Mouse (Mus musculus) myocyte (in vitro differentiated cells): ENCODE results near the gene Tead2. TPM values are rescaled to one million over a fixed set of nuclear protein-coding genes. Genes with fewer than 3 reads are reported as not detected.
A peak's percentile ranks its signal among the peaks of the same experiment; 100 is the strongest.

ENCODE experiments used
- H3K27me3 ChIP-seq: one replicate; pipeline ENCODE4 v1.6.1; 2011; ENCODE audit not compliant: control insufficient read depth, insufficient read depth, insufficient read length
- H3K36me3 ChIP-seq: one replicate; pipeline ENCODE4 v1.6.1; 2011; ENCODE audit not compliant: control insufficient read depth, insufficient read depth
- H3K4me2 ChIP-seq: one replicate; pipeline ENCODE4 v1.6.1; 2011; ENCODE audit warnings: low read depth, control low read depth
- H3K4me3 ChIP-seq: one replicate; pipeline ENCODE4 v1.5.1; 2011; ENCODE audit warnings: mild to moderate bottlenecking, control low read depth, moderate library complexity
- H3K79me2 ChIP-seq: one replicate; pipeline ENCODE4 v1.6.1; 2011; ENCODE audit not compliant: control insufficient read depth, insufficient read depth
- H3ac ChIP-seq: one replicate; pipeline ENCODE4 v1.6.1; 2011; ENCODE audit not compliant: control insufficient read depth, insufficient read length
- CEBPB ChIP-seq: IDR thresholded peaks from 2 replicates; pipeline ENCODE4 v1.6.1; 2011; ENCODE audit warnings: mild to moderate bottlenecking, moderate library complexity; ENCODE audit not compliant: poor library complexity, insufficient read depth, severe bottlenecking
- E2F4 ChIP-seq: IDR thresholded peaks from one replicate; pipeline ENCODE4 v1.6.1; 2011; ENCODE audit warnings: mild to moderate bottlenecking, control low read depth, moderate library complexity; ENCODE audit not compliant: insufficient read depth
- MAX ChIP-seq: IDR thresholded peaks from one replicate; pipeline ENCODE4 v1.6.1; 2011; ENCODE audit warnings: low read depth, mild to moderate bottlenecking, control low read depth
- MYOD1 ChIP-seq, 3 experiments: IDR thresholded peaks; one replicate each; pipeline ENCODE4 v1.6.1; 2011; ENCODE audit warnings: control low read depth in 2 of 3, low read depth in 2 of 3, mild to moderate bottlenecking in 2 of 3, moderate library complexity in 1 of 3; ENCODE audit not compliant: insufficient read length in 2 of 3, control insufficient read depth in 1 of 3
- MYOG ChIP-seq, 3 experiments: IDR thresholded peaks; one replicate each; pipeline ENCODE4 v1.6.1; 2011; ENCODE audit warnings: control low read depth in 2 of 3, low read depth in 2 of 3, mild to moderate bottlenecking in 2 of 3; ENCODE audit not compliant: insufficient read length in 2 of 3, control insufficient read depth in 1 of 3, insufficient read depth in 1 of 3
- POLR2A ChIP-seq: IDR thresholded peaks from one replicate; pipeline ENCODE4 v1.6.1; 2011; ENCODE audit warnings: low read depth, mild to moderate bottlenecking, control low read depth, moderate library complexity; ENCODE audit not compliant: insufficient read length
- POLR2AphosphoS2 ChIP-seq: IDR thresholded peaks from one replicate; pipeline ENCODE4 v1.6.1; 2011; ENCODE audit warnings: low read depth, control low read depth; ENCODE audit not compliant: insufficient read length
- REST ChIP-seq: IDR thresholded peaks from one replicate; pipeline ENCODE4 v1.6.1; 2011; ENCODE audit warnings: mild to moderate bottlenecking, control low read depth, moderate library complexity; ENCODE audit not compliant: insufficient read depth, insufficient read length
- SRF ChIP-seq: IDR thresholded peaks from one replicate; pipeline ENCODE4 v1.6.1; 2011; ENCODE audit warnings: low read depth; ENCODE audit not compliant: control insufficient read depth, insufficient read length
- TCF12 ChIP-seq: IDR thresholded peaks from one replicate; pipeline ENCODE4 v1.6.1; 2011; ENCODE audit warnings: mild to moderate bottlenecking, control low read depth; ENCODE audit not compliant: poor library complexity, insufficient read depth, severe bottlenecking
- TCF3 ChIP-seq: IDR thresholded peaks from one replicate; pipeline ENCODE4 v1.6.1; 2011; ENCODE audit warnings: low read depth, control low read depth; ENCODE audit not compliant: insufficient read length
- USF1 ChIP-seq: IDR thresholded peaks from one replicate; pipeline ENCODE4 v1.6.1; 2011; ENCODE audit warnings: low read depth, mild to moderate bottlenecking, control low read depth, moderate library complexity
- polyA plus RNA-seq: library from polyadenylated mRNA; unstranded; fragments of >200 nt; fragmentation: generic; extraction: Trizol; gene quantifications from one replicate; pipeline ENCODE4 v1.2.1, GENCODE M21; 2012; ENCODE audit warnings: missing spikeins

Tead2 gene
- polyA plus RNA-seq, 1 experiment, result 93.3 TPM

GRCm38 (mm10) chr7:45216442-45217183, 1.1 kb downstream of the Tead2 start:
- TF ChIP-seq MYOG (IDR thresholded peaks at IDR 0.05; ENCODE audit: control insufficient read depth in 1 of 3, insufficient read depth in 1 of 3, insufficient read length in 2 of 3, low read depth in 2 of 3) (peak in 1 of 3 experiments; percentile 45), MAX (no peak), MYOD1 (IDR thresholded peaks at IDR 0.05; ENCODE audit: control insufficient read depth in 1 of 3, insufficient read length in 2 of 3, low read depth in 2 of 3) (peak in 2 of 3 experiments; percentile 49 to 63)
- Histone ChIP-seq H3K4me2 (peak overlapping the region; percentile 90), H3K4me3 (peak overlapping the region; percentile 58), H3K36me3 (no peaks in the 10 kb centered on the region), H3K79me2 (no peaks in the 10 kb centered on the region), H3K27me3 (no peaks in the 10 kb centered on the region), H3ac (no peak overlapping the region)

GRCm38 (mm10) chr7:45221680-45222079, 6.1 kb downstream of the Tead2 start:
- Histone ChIP-seq H3K4me3 (no peak overlapping the region), H3ac (no peak overlapping the region), H3K27me3 (no peaks in the 10 kb centered on the region), H3K36me3 (peaks cover 10% of the 10 kb centered on the region), H3K79me2 (no peaks in the 10 kb centered on the region), H3K4me2 (no peak overlapping the region)
- TF ChIP-seq E2F4 (no peak), REST (no peak), POLR2AphosphoS2 (no peak), USF1 (no peak), TCF3 (no peak), TCF12 (no peak), POLR2A (no peak)

DNA sequence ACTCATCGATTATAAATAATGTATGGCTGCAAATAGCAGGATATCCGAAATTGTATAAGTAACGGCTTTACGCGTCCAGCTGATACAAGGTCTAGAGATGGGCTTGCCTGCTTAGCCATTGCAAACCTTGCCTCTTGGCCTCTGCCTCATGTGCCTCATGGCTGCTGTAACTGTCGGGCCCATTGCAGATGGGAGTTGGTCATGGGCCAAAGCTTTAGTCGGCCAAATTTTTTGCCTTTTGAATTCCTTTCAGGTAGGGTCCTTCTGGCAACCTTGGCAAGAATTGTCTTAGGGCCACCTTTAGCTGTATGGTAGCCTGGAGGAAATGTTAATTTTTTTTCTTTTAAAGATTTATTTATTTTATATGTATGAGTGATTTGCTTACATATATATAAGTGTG, 9.3 kb downstream of the Tead2 start:
- H3K4me2 ChIP-seq, result no peak overlapping the region
- H3K4me3 ChIP-seq, result no peak overlapping the region
- no peak for TF ChIP-seq MAX
- TF ChIP-seq SRF, result no peak
- no peak for TF ChIP-seq TCF3
- no peak for TF ChIP-seq CEBPB
- TF ChIP-seq POLR2AphosphoS2, result no peak
- no peak for TF ChIP-seq MYOD1 (IDR thresholded peaks at IDR 0.05; ENCODE audit: control insufficient read depth in 1 of 3, insufficient read length in 2 of 3, low read depth in 2 of 3)
- no peak for TF ChIP-seq REST
- no peak for TF ChIP-seq E2F4
- TF ChIP-seq TCF12, result no peak
- TF ChIP-seq POLR2A, result no peak
- TF ChIP-seq USF1, result no peak
- TF ChIP-seq MYOG (IDR thresholded peaks at IDR 0.05; ENCODE audit: control insufficient read depth in 1 of 3, insufficient read depth in 1 of 3, insufficient read length in 2 of 3, low read depth in 2 of 3), result no peak
- H3K79me2 ChIP-seq, result no peaks in the 10 kb centered on the region
- H3K36me3 ChIP-seq, result peaks cover 18% of the 10 kb centered on the region
- H3K27me3 ChIP-seq, result no peaks in the 10 kb centered on the region
- H3ac ChIP-seq, result no peak overlapping the region

DNA sequence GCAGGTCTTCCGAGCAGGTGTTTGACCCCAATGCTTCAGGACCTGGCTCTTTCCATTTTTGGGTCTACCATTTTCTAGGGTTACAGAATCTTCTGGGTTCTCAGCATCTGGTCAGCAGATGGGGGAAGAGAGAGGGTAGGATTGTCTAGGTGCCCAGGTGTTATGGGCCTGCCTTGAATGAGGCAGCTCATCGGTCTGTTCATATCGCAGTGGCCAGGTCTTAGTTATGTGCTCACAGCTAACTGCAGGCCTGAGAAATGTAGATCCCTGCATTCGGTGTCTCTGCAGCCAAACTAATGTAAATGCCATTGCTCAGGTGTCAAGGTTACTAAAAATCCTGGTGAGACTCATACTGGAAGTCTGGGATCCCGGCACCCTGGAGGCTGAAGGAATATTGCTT, 10.9 kb downstream of the Tead2 start:
- H3K36me3 ChIP-seq, result peaks cover 20% of the 10 kb centered on the region
- H3K27me3 ChIP-seq, result no peaks in the 10 kb centered on the region
- TF ChIP-seq USF1 (no peak), TCF3 (no peak), REST (no peak), CEBPB (no peak), TCF12 (no peak), SRF (no peak), POLR2AphosphoS2 (no peak), MAX (no peak), POLR2A (no peak), MYOG (IDR thresholded peaks at IDR 0.05; ENCODE audit: control insufficient read depth in 1 of 3, insufficient read depth in 1 of 3, insufficient read length in 2 of 3, low read depth in 2 of 3) (no peak), MYOD1 (IDR thresholded peaks at IDR 0.05; ENCODE audit: control insufficient read depth in 1 of 3, insufficient read length in 2 of 3, low read depth in 2 of 3) (no peak), E2F4 (no peak)
- H3K4me2 ChIP-seq, result no peak overlapping the region
- no peak overlapping the region for H3ac ChIP-seq
- H3K4me3 ChIP-seq, result no peak overlapping the region
- H3K79me2 ChIP-seq, result no peaks in the 10 kb centered on the region

DNA sequence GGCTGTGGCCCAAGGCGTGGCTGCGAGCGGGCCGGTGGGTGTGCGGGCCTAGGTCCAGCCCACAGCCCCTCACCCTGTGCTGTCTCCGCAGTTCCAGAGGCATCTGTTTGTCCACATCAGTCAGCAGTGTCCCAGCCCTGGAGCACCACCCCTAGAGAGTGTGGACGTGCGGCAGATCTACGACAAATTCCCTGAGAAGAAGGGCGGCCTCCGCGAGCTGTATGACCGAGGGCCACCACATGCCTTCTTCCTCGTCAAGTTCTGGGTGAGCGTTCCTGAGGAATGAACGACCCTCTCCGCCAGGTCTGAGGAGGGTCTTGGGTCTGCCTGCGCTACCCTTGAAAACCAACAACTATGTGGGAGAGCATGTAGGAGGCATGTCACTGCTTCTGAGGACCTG, 13.0 kb downstream of the Tead2 start:
- Histone ChIP-seq H3K4me3 (no peak overlapping the region), H3K4me2 (no peak overlapping the region), H3K79me2 (no peaks in the 10 kb centered on the region), H3K36me3 (peaks cover 19% of the 10 kb centered on the region), H3ac (no peak overlapping the region), H3K27me3 (no peaks in the 10 kb centered on the region)
- TF ChIP-seq REST (no peak), E2F4 (no peak), TCF12 (no peak), POLR2AphosphoS2 (no peak), SRF (no peak), MYOG (IDR thresholded peaks at IDR 0.05; ENCODE audit: control insufficient read depth in 1 of 3, insufficient read depth in 1 of 3, insufficient read length in 2 of 3, low read depth in 2 of 3) (no peak), TCF3 (no peak), POLR2A (no peak), MYOD1 (IDR thresholded peaks at IDR 0.05; ENCODE audit: control insufficient read depth in 1 of 3, insufficient read length in 2 of 3, low read depth in 2 of 3) (no peak), CEBPB (no peak), USF1 (no peak), MAX (no peak)
